Mouse (Mus musculus): ENCODE measurements around the gene Clasp1.

DNA sequence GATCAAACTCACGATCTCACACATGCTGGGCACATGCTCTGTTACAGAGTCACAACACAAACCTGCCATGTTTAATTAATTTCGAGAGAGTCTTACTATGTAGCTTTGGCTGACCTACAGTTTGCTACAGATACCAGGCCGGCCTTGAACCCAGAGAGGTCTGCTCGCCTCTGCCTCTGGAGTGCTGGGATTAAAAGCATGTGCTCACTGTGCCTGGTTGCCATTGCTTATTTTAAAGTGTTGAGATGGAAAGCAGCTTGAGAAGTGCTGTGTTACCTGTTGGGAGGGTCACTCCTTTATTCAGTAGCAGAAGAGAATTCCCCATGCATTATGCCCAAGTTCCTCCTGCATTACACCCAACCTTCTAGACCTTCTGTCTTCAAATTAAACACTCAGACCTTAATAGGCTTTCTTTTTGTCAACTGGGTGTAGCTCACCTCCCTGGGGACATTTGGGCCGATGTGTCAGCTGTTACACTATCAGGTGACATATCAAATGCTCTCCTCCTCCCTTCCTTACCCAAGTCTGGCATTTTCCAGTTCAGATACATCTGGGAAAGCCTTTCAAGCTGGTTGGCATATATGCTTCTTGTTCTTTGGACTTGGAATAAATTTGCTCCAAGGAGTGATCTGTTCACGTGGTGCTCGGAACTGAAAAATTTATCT, 18.9 kb downstream of the Clasp1 start:
- TF ChIP-seq CTCF (IDR thresholded peaks at IDR 0.05; ENCODE audit: borderline replicate concordance, insufficient read depth, low read length) (no peak), POLR2A (IDR thresholded peaks at IDR 0.05; ENCODE audit: low read depth, low read length) (no peak)
